Mouse (Mus musculus) hindbrain, embryonic 14.5 days (tissue): ENCODE measurements around the gene Olfr378. TPM values are rescaled to one million over a fixed set of nuclear protein-coding genes. Genes with fewer than 3 reads are reported as not detected.

Experiments
- ATAC-seq: fragments of 200-750 bp; cut with Nextera tagmentation; 2 replicates; pipeline ENCODE4 v1.8.0; 2017; ENCODE audit warnings: moderate number of reproducible peaks, mild to moderate bottlenecking, moderate TSS enrichment, moderate library complexity; ENCODE audit not compliant: low FRiP score
- DNase-seq: peaks from one replicate; pipeline ENCODE4 v3.0.0-alpha.2; 2015; ENCODE audit warnings: low spot score
- H3K27ac ChIP-seq: fragments of 300-500 bp; sonication (generic); 2 replicates; pipeline ENCODE4 v1.5.1; 2014; ENCODE audit warnings: mild to moderate bottlenecking, moderate library complexity
- H3K27me3 ChIP-seq: fragments of 300-500 bp; sonication (generic); 2 replicates; pipeline ENCODE4 v1.6.1; 2014; ENCODE audit warnings: mild to moderate bottlenecking, low read length, mixed read lengths; ENCODE audit not compliant: control insufficient read depth, insufficient read depth
- H3K36me3 ChIP-seq: fragments of 300-500 bp; sonication (generic); replicated peaks from 2 replicates; pipeline ENCODE4 v1.6.1; 2014; ENCODE audit not compliant: control insufficient read depth, insufficient read depth
- H3K4me1 ChIP-seq: fragments of 300-500 bp; sonication (generic); replicated peaks from 2 replicates; pipeline ENCODE4 v1.6.1; 2014; ENCODE audit warnings: antibody characterized with exemption, low read length, mixed read lengths; ENCODE audit not compliant: control insufficient read depth, insufficient read depth
- H3K4me2 ChIP-seq: fragments of 300-500 bp; sonication (generic); replicated peaks from 2 replicates; pipeline ENCODE4 v1.6.1; 2014; ENCODE audit warnings: mild to moderate bottlenecking, moderate library complexity
- H3K4me3 ChIP-seq: fragments of 300-500 bp; sonication (generic); replicated peaks from 2 replicates; pipeline ENCODE4 v1.5.1; 2014; ENCODE audit warnings: mild to moderate bottlenecking, low read length
- H3K9ac ChIP-seq: fragments of 300-500 bp; sonication (generic); 2 replicates; pipeline ENCODE4 v1.6.1; 2014
- H3K9me3 ChIP-seq: fragments of 300-500 bp; sonication (generic); 2 replicates; pipeline ENCODE4 v1.6.1; 2016; ENCODE audit warnings: low read length; ENCODE audit not compliant: control insufficient read depth
- WGBS: fragments of 180-500 bp; shearing (Covaris S2); extraction: QIAGEN DNeasy Blood & Tissue Kit; methylation state at CpG from one replicate; pipeline ENCODE4 v1.1.7; 2014; 5-methylcytosine and 5-hydroxymethylcytosine counted together
- polyA plus RNA-seq: library from polyadenylated mRNA; unstranded; fragments of >200 nt; fragmentation: Nextera tagmentation; extraction: Ambion mirVana; gene quantifications from 2 replicates; pipeline ENCODE4 v1.2.1, GENCODE M21; 2014

Gene Olfr378
- polyA plus RNA-seq = not detected in 2 replicates

DNA sequence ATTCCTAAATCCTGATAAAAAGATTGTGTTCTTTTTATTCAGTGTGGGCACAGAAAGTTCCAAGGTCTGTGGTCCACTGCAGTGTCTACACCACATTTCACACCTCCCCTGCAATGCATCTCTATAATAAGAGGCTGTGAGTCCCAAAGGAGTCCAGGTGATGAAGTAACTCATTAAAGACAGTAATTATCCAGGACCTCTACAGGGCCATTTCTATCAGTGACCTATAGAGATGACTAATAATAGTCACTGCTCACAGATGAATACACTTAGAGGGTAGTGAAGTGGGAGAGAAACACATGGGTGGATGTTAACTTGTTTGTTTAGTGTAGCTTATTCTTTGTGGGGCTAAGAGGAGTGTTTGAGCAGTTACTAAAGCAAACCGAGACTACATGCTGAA, at the start of gene Olfr378:
Gene Olfr378, minus strand, starts transcription at position 101 of the 400 bp plus-strand sequence.
- Histone ChIP-seq H3K9ac (no peak within 1 kb of the TSS), H3K9me3 (peaks cover 15% of the 10 kb centered on the region), H3K4me3 (no peak within 1 kb of the TSS), H3K27me3 (no peaks in the 10 kb centered on the region), H3K36me3 (no peaks in the 10 kb centered on the region), H3K4me2 (no peak within 1 kb of the TSS), H3K27ac (no peak within 1 kb of the TSS), H3K4me1 (no peaks in the 10 kb centered on the region)
- 94% methylated on average over 1 of the region's 1 CpGs for WGBS
- no peak for ATAC-seq
- no peak for DNase-seq

DNA sequence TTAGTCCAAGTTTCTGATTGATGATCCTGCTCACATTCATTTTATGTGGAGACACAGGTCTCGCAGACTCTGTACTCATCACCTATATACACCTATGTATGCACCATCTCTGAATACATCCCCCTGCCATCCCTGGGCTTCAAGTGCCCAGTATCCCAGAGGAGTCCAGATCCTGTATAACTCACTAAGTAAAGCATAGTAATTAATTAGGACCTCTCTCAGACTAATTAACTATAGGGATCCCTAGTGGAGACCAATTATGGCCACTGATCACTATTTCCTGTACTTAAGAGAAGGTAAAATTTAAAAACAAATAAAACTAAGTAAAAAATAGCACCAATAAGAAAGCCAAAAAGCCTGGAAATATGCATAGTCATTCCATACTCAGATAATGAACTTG, 29.1 kb upstream of the Olfr378 start, which contains the start of gene Olfr380:
Gene Olfr380, minus strand, starts transcription at position 101 of the 400 bp plus-strand sequence.
- H3K9me3 ChIP-seq = 0 out of 2 replicates have a peak, but pooled peaks cover 5% of the 10 kb centered on the region

DNA sequence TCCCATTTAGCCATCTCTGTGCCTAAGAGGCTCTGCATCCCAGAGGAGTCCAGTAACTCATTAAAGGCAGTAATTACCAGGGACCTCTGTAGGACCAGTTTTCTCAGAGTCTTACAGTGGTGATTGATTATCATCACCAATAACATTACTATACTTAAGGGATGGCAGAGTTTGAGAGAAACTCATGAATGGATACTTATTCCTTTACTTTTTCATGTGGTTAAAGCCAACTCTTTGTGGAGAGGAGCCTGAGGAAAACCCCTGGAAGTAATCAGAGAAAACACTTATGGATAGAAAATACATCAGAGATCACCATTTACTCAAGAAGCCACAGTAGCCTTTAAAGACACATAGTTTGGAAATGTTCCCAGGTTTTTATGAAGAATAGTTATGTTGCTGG, 28.8 kb downstream of the Olfr378 start, which contains the start of gene Olfr1:
Gene Olfr1, minus strand, starts transcription at position 101 of the 400 bp plus-strand sequence.
- H3K4me1 ChIP-seq = no peaks in the 10 kb centered on the region
- H3K27ac ChIP-seq = no peak within 1 kb of the TSS
- ATAC-seq (no peak), DNase-seq (no peak)
- H3K27me3 ChIP-seq = no peaks in the 10 kb centered on the region
- H3K9ac ChIP-seq = no peak within 1 kb of the TSS
- H3K9me3 ChIP-seq = no peaks in the 10 kb centered on the region
- H3K4me2 ChIP-seq = no peak within 1 kb of the TSS
- no peak within 1 kb of the TSS for H3K4me3 ChIP-seq
- no peaks in the 10 kb centered on the region for H3K36me3 ChIP-seq

More for the DNA sequence above, 29.1 kb upstream of the Olfr378 start, which contains the start of gene Olfr380:
- WGBS = 94% methylated on average over 1 of the region's 1 CpGs
- Histone ChIP-seq H3K4me1 (no peaks in the 10 kb centered on the region), H3K27me3 (no peaks in the 10 kb centered on the region), H3K9ac (no peak within 1 kb of the TSS), H3K4me3 (no peak within 1 kb of the TSS), H3K36me3 (no peaks in the 10 kb centered on the region), H3K27ac (no peak within 1 kb of the TSS), H3K4me2 (no peak within 1 kb of the TSS)
- no peak for ATAC-seq
- no peak for DNase-seq

DNA sequence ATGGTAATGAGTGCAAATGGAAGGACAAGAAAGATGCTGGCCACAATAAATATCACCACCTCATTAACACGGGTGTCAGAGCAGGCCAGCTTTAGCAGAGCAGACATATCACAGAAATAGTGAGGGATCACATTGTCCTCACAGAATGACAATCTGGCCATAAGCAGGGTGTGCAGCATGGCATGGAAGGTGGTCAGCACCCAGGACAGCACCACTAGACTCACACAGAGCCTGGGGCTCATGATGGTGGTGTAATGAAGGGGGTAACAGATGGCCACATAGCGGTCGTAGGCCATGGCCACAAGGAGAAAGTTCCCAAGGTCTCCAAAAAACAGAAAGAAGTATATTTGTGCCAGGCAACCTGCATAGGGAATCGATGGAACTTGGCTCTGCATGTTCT, 32.9 kb downstream of the Olfr378 start:
- DNase-seq (no peak), ATAC-seq (no peak)
- no peaks in the 10 kb centered on the region for H3K27me3 ChIP-seq
- H3K9me3 ChIP-seq = no peaks in the 10 kb centered on the region
- H3K9ac ChIP-seq = no peak overlapping the region
- no peaks in the 10 kb centered on the region for H3K4me1 ChIP-seq
- WGBS = 76% methylated on average over 4 of the region's 4 CpGs
- no peak overlapping the region for H3K4me3 ChIP-seq
- no peaks in the 10 kb centered on the region for H3K36me3 ChIP-seq
- H3K27ac ChIP-seq = no peak overlapping the region
- H3K4me2 ChIP-seq = no peak overlapping the region

Other genes with a start within 250 kb of the Olfr378 start
- 17.6 and 17.7 TPM in 2 replicates for gene Ctns, start 229.4 kb downstream of the Olfr378 start, polyA plus RNA-seq
- gene Shpk, start 229.0 kb downstream of the Olfr378 start, polyA plus RNA-seq = 1.6 and 2.5 TPM in 2 replicates
- gene Trpv1, start 194.2 kb downstream of the Olfr378 start, polyA plus RNA-seq = 0.16 and 0.29 TPM in 2 replicates
- gene Trpv3, start 161.1 kb downstream of the Olfr378 start, polyA plus RNA-seq = 0.27 and 0.32 TPM in 2 replicates
- 2.5 and 2.8 TPM in 2 replicates for gene Aspa, start 98.9 kb downstream of the Olfr378 start, polyA plus RNA-seq
- not detected in 2 replicates for gene Gm49340, start 98.7 kb downstream of the Olfr378 start, polyA plus RNA-seq
- not detected in 2 replicates for gene Spata22, start 98.7 kb downstream of the Olfr378 start, polyA plus RNA-seq
- not detected in 2 replicates for gene Olfr20, start 77.7 kb downstream of the Olfr378 start, polyA plus RNA-seq
- gene Olfr376, start 57.2 kb downstream of the Olfr378 start, polyA plus RNA-seq = not detected in 2 replicates
- gene Olfr1, start 28.9 kb downstream of the Olfr378 start, polyA plus RNA-seq = not detected in 2 replicates
- gene Olfr380, start 29.0 kb upstream of the Olfr378 start, polyA plus RNA-seq = not detected in 2 replicates
- not detected in 2 replicates for gene Olfr381, start 63.1 kb upstream of the Olfr378 start, polyA plus RNA-seq
- gene Olfr382, start 88.7 kb upstream of the Olfr378 start, polyA plus RNA-seq = not detected in 2 replicates
- not detected in 2 replicates for gene Olfr385, start 164.5 kb upstream of the Olfr378 start, polyA plus RNA-seq
- not detected in 2 replicates for gene Olfr384, start 170.1 kb upstream of the Olfr378 start, polyA plus RNA-seq